In genomic region chr6:63256556-63257405, GRCm38 (mm10) we compare ENCODE assay signal across 9 mouse cellular contexts. TPM values are rescaled to one million over a fixed set of nuclear protein-coding genes. Genes with fewer than 3 reads are reported as not detected.
DNase-seq lines count a peak whose midpoint lies in the region; ATAC-seq and TF ChIP-seq lines count a peak whose summit lies in the region.
"Had no signal": no experiment of that assay in that cellular context is flagged by ENCODE, and none has a peak within 500 bp of the region (broad histone marks: within the 10 kb centered on the region; RNA-seq: fewer than 3 reads in every experiment).

No protein-coding gene starts in this region.

- H3K4me2 ChIP-seq in forebrain, embryonic 12.5 days, result peak overlapping the region; percentile 93
- H3K4me2 ChIP-seq in hindbrain, postnatal 0 days (ENCODE audit: low read depth, low read length), result peak overlapping the region; percentile 64
- peak overlapping the region; percentile 95 for H3K4me2 ChIP-seq in limb, embryonic 14.5 days (replicated peaks; ENCODE audit: low read depth, low read length, severe bottlenecking)

- peak overlapping the region; percentile 22 for H3K4me3 ChIP-seq in brown adipose tissue, adult 24 weeks (ENCODE audit: insufficient read depth, low read depth, low read length)
- peak overlapping the region; percentile 74 for H3K4me3 ChIP-seq in forebrain, embryonic 12.5 days (replicated peaks)
- peak overlapping the region; percentile 90 for H3K4me3 ChIP-seq in hindbrain, postnatal 0 days (ENCODE audit: low read length)
- H3K4me3 ChIP-seq in limb, embryonic 14.5 days (replicated peaks; ENCODE audit: low read length), result peak overlapping the region; percentile 62
- H3K4me3 ChIP-seq in olfactory bulb, adult 2 months (ENCODE audit: insufficient read depth, low read depth, low read length), result peak overlapping the region; percentile 55

- no peaks in the 10 kb centered on the region; the same call in 1 of the 2 replicates for H3K4me1 ChIP-seq in brown adipose tissue, adult 24 weeks (ENCODE audit: control insufficient read depth, insufficient read depth, insufficient read length, low read length)
- H3K4me1 ChIP-seq in forebrain, embryonic 12.5 days, result peaks cover 10% of the 10 kb centered on the region
- H3K4me1 ChIP-seq in hindbrain, postnatal 0 days (ENCODE audit: insufficient read depth, low read length), result no peaks in the 10 kb centered on the region
- no peaks in the 10 kb centered on the region for H3K4me1 ChIP-seq in limb, embryonic 14.5 days (ENCODE audit: control insufficient read depth, insufficient read depth, low read length)
- H3K4me1 ChIP-seq in olfactory bulb, adult 2 months (ENCODE audit: control insufficient read depth, insufficient read depth, low read length), result peaks cover 8% of the 10 kb centered on the region; the same call in 1 of the 2 replicates

- H3K27me3 ChIP-seq in forebrain, embryonic 12.5 days, result peaks cover 8% of the 10 kb centered on the region
- H3K27me3 ChIP-seq in hindbrain, postnatal 0 days (ENCODE audit: insufficient read depth, low read length), result no peaks in the 10 kb centered on the region
- peaks cover 52% of the 10 kb centered on the region for H3K27me3 ChIP-seq in limb, embryonic 14.5 days (ENCODE audit: control insufficient read depth, insufficient read depth, low read length)

- peak; percentile 66 for ATAC-seq in forebrain, embryonic 12.5 days (ENCODE audit: low FRiP score)
- ATAC-seq in hindbrain, postnatal 0 days, result peak; percentile 79
- ATAC-seq in limb, embryonic 14.5 days (ENCODE audit: low FRiP score, low read depth), result peak; percentile 64; the same call in 1 of the 2 replicates

- H3K9ac ChIP-seq in forebrain, embryonic 12.5 days, result peak overlapping the region; percentile 68
- peak overlapping the region; percentile 86 for H3K9ac ChIP-seq in hindbrain, postnatal 0 days (replicated peaks; ENCODE audit: low read length)
- H3K9ac ChIP-seq in limb, embryonic 14.5 days (ENCODE audit: low read depth, low read length, severe bottlenecking), result peak overlapping the region; percentile 60

- no peak for TF ChIP-seq POLR2A in limb, embryonic 14.5 days (IDR thresholded peaks at IDR 0.05; ENCODE audit: borderline replicate concordance, extremely low read depth, insufficient read depth, insufficient read length)
- no peak for TF ChIP-seq POLR2A in olfactory bulb, adult 2 months (IDR thresholded peaks at IDR 0.05; ENCODE audit: insufficient read depth, low read depth, low read length)

- TF ChIP-seq CTCF in hindbrain, postnatal 0 days (IDR thresholded peaks at IDR 0.05; ENCODE audit: low read depth), result no peak
- no peak for TF ChIP-seq CTCF in olfactory bulb, adult 2 months (IDR thresholded peaks at IDR 0.05; ENCODE audit: insufficient read depth, low read depth, low read length)

- peak; percentile 14 for DNase-seq in gastrocnemius, postnatal 10 days
- no peak for DNase-seq in gastrocnemius, adult 18-20 months (ENCODE audit: low spot score)
- peak; percentile 77 for DNase-seq in hindbrain, postnatal 0 days (ENCODE audit: low spot score)
- DNase-seq in limb, embryonic 14.5 days (ENCODE audit: low spot score), result peak; percentile 11
- DNase-seq in thymus, postnatal 0 days (ENCODE audit: low spot score), result no peak

- no peaks in the 10 kb centered on the region for H3K9me3 ChIP-seq in forebrain, embryonic 12.5 days
- H3K9me3 ChIP-seq in hindbrain, postnatal 0 days (ENCODE audit: low read length), result no peaks in the 10 kb centered on the region
- H3K9me3 ChIP-seq in limb, embryonic 14.5 days (ENCODE audit: control insufficient read depth, low read length), result no peaks in the 10 kb centered on the region

- H3K36me3 ChIP-seq in forebrain, embryonic 12.5 days (replicated peaks), result no peaks in the 10 kb centered on the region
- no peaks in the 10 kb centered on the region for H3K36me3 ChIP-seq in hindbrain, postnatal 0 days (ENCODE audit: insufficient read depth, low read length)
- H3K36me3 ChIP-seq in limb, embryonic 14.5 days (ENCODE audit: control insufficient read depth, insufficient read depth, low read length), result no peaks in the 10 kb centered on the region

- WGBS in forebrain, embryonic 12.5 days, result under 1% methylated on average over 47 of the region's 49 CpGs
- WGBS in hindbrain, postnatal 0 days, result under 1% methylated on average over 47 of the region's 49 CpGs
- WGBS in limb, embryonic 14.5 days, result 0% methylated on average over 48 of the region's 49 CpGs
- WGBS in olfactory bulb, adult 2 months, result 1% methylated on average over 49 of the region's 49 CpGs

- H3K27ac ChIP-seq in brown adipose tissue, adult 24 weeks (replicated peaks; ENCODE audit: low read depth, low read length), result no peak overlapping the region
- H3K27ac ChIP-seq in forebrain, embryonic 12.5 days, result no peak overlapping the region; the same call in 1 of the 2 replicates
- peak overlapping the region; percentile 94 for H3K27ac ChIP-seq in hindbrain, postnatal 0 days
- no peak overlapping the region for H3K27ac ChIP-seq in limb, embryonic 14.5 days (replicated peaks; ENCODE audit: low read depth, low read length)
- H3K27ac ChIP-seq in olfactory bulb, adult 2 months (ENCODE audit: insufficient read depth, low read depth, low read length), result 0 out of 2 replicates have a peak overlapping the region, but pooled peaks have one; percentile 17

RNA-seq across cellular contexts. Expression of gene Grid2, which starts 1.1 kb away (rescaled TPM):
- total RNA-seq in gastrocnemius, postnatal 10 days (2021), result under 1 TPM; 0.43 to 0.61 TPM
- under 1 TPM; 0.07 to 0.12 TPM for total RNA-seq in gastrocnemius, adult 18-20 months (2021)
- not detected in 2 replicates for polyA plus RNA-seq in brown adipose tissue, adult 24 weeks (2012; ENCODE audit: insufficient read depth, insufficient read length, missing spikeins)
- polyA plus RNA-seq in forebrain, embryonic 12.5 days (2016; fragmentation: Nextera tagmentation; extraction: Ambion mirVana), result 1.8 TPM in 2 replicates
- total RNA-seq in hindbrain, postnatal 0 days (2014; rRNA removed), result 51.0 and 52.9 TPM in 2 replicates
- 19.5 and 21.2 TPM in 2 replicates for polyA plus RNA-seq in hindbrain, postnatal 0 days (2015; fragmentation: Nextera tagmentation; extraction: Ambion mirVana)
- 1.1 and 1.3 TPM in 2 replicates for polyA plus RNA-seq in limb, embryonic 14.5 days (2012; rRNA removed)
- 1.9 and 2.0 TPM in 2 replicates for polyA plus RNA-seq in limb, embryonic 14.5 days (2014; fragmentation: Nextera tagmentation; extraction: Ambion mirVana)
- polyA plus RNA-seq in olfactory bulb, adult 2 months (2012; ENCODE audit: insufficient read depth, insufficient read length, low replicate concordance, missing spikeins), result not detected in 2 replicates
- 0.09 and 0.15 TPM in 2 replicates for polyA plus RNA-seq in thymus, postnatal 0 days (2015; fragmentation: Nextera tagmentation; extraction: Ambion mirVana)
- polyA plus RNA-seq: C2C12 had no signal

Comparison
In these comparisons a context has a peak if more than half of its experiments do, and no peak if none do; other contexts are left out.
1. DNase-seq: peak in gastrocnemius, postnatal 10 days (single experiment), hindbrain, postnatal 0 days (single experiment) and limb, embryonic 14.5 days (single experiment); none in gastrocnemius, adult 18-20 months (single experiment) and thymus, postnatal 0 days (single experiment).
2. H3K27ac ChIP-seq: peak in hindbrain, postnatal 0 days (single experiment) and olfactory bulb, adult 2 months (single experiment); none in brown adipose tissue, adult 24 weeks (single experiment), forebrain, embryonic 12.5 days (single experiment) and limb, embryonic 14.5 days (single experiment).
3. H3K4me3 ChIP-seq: peak in every context shown above with its lines; median percentile 90 in hindbrain, postnatal 0 days; 74 in forebrain, embryonic 12.5 days; 62 in limb, embryonic 14.5 days; 55 in olfactory bulb, adult 2 months; 22 in brown adipose tissue, adult 24 weeks.
4. Peak in every context shown above with its lines, with median percentiles within 50 percentile points of each other: ATAC-seq, H3K4me2 ChIP-seq and H3K9ac ChIP-seq.